Mouse (Mus musculus) brain, embryonic 14.5 days (tissue): ENCODE measurements around the gene Neb. TPM values are rescaled to one million over a fixed set of nuclear protein-coding genes. Genes with fewer than 3 reads are reported as not detected.

Experiments
- DNase-seq: peaks from one replicate; pipeline ENCODE4 v3.0.0-alpha.2; 2011; ENCODE audit warnings: low read depth
- CTCF ChIP-seq: fragments of 200-500 bp; IDR thresholded peaks from 2 replicates; pipeline ENCODE4 v1.5.1; 2012; ENCODE audit warnings: inconsistent platforms, mild to moderate bottlenecking, moderate library complexity, borderline replicate concordance; ENCODE audit not compliant: insufficient read depth, insufficient read length; ENCODE audit errors: extremely low read depth
- POLR2A ChIP-seq: fragments of 200-500 bp; IDR thresholded peaks from 2 replicates; pipeline ENCODE4 v1.6.1; 2012; ENCODE audit warnings: mild to moderate bottlenecking, inconsistent platforms, borderline replicate concordance; ENCODE audit not compliant: poor library complexity, insufficient read depth, insufficient read length, severe bottlenecking; ENCODE audit errors: extremely low read depth
- polyA plus RNA-seq: library from polyadenylated mRNA; depleted of rRNA; stranded (reverse); fragments of >200 nt; gene quantifications from 2 replicates; pipeline ENCODE4 v1.2.3, GENCODE M21; 2012; rRNA removed

The Neb gene
- 1.8 and 4.1 TPM in 2 replicates for polyA plus RNA-seq

DNA sequence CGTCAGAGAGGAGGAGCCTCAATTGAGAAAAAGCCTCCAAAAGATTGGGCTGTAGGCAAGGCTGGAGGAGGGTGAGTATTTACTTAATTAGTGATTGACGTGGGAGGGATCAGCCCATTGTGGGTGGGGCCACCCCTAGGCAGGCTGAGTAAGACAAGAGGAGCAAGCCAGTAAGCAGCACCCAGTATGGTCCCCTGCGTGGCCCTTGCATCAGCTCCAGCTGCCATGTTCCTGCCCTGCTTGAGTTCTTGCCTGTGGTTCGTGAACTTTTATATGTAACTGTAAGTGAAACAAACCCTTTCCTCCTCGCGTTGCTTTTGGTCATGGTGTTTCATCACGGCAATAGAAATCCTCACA lies at the start of gene Neb:
TSS of gene Neb (minus strand) at position 27 of the 357 bp plus-strand sequence.
- TF ChIP-seq POLR2A, result no peak
- TF ChIP-seq CTCF, result no peak
- peak; percentile 25 for DNase-seq

DNA sequence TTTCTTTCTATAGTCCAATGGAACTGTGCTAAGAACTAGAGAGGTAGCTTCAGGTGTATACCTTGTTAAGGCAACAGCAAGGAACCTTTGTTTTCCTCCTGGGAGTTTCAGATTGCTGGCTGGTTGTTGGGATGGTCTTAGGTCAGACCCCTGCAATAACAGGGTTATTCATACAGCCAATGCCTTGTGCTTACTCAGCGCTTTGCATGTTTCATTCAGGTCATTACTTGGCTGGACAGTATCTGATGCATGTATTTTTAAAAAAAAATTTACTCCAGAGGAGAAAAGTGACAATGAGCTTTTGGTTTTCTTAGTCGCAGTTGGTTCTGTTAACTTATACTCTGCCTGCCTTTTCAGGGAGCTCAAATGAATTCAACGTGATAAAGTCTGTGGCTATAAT lies 49.1 kb upstream of the Neb start:
- TF ChIP-seq POLR2A (no peak), CTCF (no peak)
- no peak for DNase-seq

DNA sequence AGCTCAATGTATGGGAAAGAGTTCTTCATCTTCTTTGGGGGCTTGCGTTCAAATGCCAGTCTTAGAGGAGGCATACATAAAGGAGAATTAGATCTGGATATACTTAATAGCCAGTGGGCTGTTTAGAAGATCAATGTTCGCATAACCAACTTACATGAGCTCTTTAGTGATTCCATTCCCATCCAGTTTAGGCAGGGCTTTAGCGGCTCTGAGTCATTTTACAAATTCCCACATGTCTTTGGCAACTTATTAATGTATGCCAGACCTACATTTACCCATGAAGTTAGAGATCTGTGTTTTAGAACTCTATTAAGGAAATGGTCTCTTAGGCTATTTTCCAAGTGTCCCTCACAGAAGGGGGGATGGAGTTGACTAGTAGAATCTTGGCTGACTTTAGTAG lies 47.8 kb upstream of the Neb start:
- TF ChIP-seq CTCF, result no peak
- TF ChIP-seq POLR2A, result no peak
- DNase-seq, result no peak

GRCm38 (mm10) chr2:52425523-52425795 lies 47.2 kb upstream of the Neb start:
- no peak for TF ChIP-seq POLR2A
- no peak for TF ChIP-seq CTCF
- no peak for DNase-seq

DNA sequence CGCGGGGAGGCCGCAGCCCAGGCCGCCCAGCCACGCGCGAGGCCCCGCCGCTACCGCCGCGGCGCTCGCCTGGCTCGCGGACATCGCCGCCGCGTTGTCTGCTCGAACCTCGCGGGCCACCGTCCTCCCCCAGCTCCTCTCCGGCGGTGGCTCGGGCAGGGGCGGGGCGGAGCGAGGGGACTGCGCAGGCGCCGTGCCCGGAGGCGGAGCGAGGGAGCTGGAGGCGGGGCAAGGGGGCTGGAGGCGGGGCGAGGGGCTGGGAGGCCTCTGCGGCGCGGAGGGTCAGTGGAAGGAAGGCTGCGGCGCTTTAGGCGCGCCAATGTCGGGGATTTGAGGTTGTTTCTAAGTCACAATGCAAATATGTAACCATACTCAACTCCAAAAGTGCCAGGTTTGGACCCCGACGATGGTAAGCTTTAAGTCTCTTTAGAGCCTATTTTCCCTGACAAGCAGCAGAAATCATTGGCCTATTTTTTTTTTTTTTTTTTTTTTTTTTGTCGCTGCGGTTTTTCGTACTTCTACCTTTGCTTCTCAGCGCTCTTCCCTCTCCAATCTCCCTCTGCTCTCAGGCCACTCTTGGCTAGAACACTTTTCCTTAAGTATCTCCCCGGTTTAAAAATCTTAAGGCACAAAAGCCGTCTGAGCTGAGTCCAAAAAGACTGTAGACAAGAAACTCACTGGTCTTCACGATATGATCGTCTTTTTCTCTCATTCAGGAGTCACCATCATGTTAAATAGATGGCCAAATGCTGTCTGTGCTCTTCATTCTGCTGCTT lies 46.7 kb upstream of the Neb start, which contains the start of gene Arl5a:
TSS of gene Arl5a (minus strand) at position 155 of the 776 bp plus-strand sequence.
- DNase-seq, result peak; percentile 97
- no peak for TF ChIP-seq CTCF
- TF ChIP-seq POLR2A, result peak; percentile 92

DNA sequence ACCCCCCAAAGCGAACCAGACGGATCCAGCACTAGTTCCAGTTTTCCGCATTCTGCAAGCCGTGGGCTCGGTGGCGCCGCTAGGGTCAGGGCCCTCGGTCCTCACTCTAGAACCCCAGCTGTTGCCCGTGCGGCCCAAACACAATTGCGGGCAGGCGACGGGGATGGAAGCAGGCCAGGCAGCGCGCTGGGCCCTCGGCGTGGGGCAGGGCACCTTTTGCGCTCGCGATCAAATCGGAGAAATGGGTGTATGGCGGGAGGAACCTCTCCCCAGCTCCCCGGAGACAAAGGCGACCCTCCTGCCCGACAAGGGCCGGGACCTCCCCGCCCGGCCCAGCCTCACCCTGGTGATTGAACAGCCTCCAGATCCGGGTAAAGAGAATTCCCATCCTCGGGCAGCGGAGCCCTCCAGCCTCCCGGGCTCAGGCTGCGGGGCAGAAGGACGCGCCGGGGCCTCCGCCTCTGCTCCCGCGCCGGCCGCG lies 46.0 kb upstream of the Neb start:
- TF ChIP-seq CTCF, result no peak
- TF ChIP-seq POLR2A, result no peak
- peak; percentile 68 for DNase-seq

DNA sequence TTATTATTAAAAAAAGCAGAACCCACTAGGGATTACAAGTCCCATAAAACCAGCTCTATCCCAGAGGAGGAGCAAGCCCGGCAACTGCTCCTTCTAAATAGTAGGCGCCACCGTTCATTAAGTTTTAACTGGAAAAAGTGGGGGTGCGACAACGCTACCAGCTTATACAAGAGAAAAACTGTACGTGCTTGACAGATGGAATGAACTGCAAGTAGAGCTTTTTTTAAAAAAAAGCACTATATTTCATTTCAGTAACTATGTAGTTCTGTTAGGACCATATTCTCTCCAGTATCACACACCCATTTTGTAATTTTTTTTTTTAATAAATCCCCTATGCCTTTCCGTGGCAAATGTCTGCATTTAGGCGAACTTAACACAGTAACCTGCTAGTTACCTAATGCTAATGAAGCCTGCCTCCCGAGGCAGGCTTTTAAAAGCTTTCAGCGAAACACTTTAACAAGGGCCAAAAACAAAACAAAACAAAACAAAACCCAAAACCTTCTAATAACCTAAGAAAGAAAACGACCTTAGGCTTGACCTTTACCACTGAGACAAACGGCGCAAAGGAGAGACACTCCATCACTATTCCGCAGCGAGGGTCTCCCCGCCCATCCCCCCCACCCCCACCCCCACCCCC lies 45.5 kb upstream of the Neb start:
- peak; percentile 62 for DNase-seq
- TF ChIP-seq CTCF (no peak), POLR2A (no peak)

GRCm38 (mm10) chr2:52422871-52423610 lies 44.8 kb upstream of the Neb start:
- no peak for DNase-seq
- TF ChIP-seq POLR2A, result no peak
- TF ChIP-seq CTCF, result no peak

DNA sequence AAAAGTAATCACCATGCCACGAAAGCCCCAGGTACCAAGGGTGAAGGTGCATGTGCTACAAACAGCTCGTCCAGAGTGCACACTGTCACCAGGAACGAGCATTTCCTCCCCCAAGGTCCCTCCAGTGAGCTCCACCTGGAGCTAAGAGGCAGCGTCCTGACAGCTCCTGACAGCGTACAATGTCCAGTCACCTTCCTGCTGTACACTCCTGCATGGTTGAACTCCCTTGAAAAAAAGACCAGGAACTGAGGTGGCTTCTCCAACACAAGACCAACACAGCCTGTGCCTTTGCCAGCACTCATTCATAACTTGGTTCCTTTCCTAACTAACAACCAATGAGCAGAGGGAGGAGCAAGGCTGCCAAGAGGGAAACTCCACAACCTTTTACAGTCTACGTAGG lies 42.9 kb upstream of the Neb start:
- TF ChIP-seq POLR2A, result no peak
- TF ChIP-seq CTCF, result no peak
- no peak for DNase-seq

- DNase-seq, result no peak
- TF ChIP-seq CTCF (no peak), POLR2A (no peak)
These were observed 41.9 kb upstream of the Neb start for GRCm38 (mm10) chr2:52420001-52420710.

DNA sequence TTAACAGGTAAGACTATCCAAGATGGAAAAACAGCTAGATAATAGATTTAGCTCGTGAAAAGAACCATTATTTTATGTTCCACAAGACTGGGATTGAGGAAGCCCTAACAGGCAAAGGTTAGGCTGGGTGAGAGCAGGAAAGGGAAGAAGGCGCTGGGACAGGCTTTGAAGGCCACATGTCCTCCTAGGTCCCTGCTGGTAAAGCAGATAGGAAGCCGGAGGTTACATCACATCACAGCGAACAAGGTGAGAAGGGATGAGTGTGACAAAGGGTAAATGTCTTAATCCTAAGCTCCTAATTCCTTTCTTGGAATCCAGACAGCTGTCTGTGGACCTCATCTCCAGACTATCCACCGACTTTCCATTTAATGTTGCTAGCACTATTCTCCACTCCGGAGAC lies 41.0 kb upstream of the Neb start:
- DNase-seq, result no peak
- no peak for TF ChIP-seq POLR2A
- TF ChIP-seq CTCF, result no peak

- no peak for DNase-seq
These were observed 34.3 kb upstream of the Neb start for GRCm38 (mm10) chr2:52412524-52413037.

More at GRCm38 (mm10) chr2:52412524-52413037, 34.3 kb upstream of the Neb start:
- no peak for TF ChIP-seq CTCF
- no peak for TF ChIP-seq POLR2A
